12 mouse cellular contexts compared by ENCODE assay signal in genomic region chr11:113676847-113677246, GRCm38 (mm10). TPM values are rescaled to one million over a fixed set of nuclear protein-coding genes. Genes with fewer than 3 reads are reported as not detected.
"Had no signal": no experiment of that assay in that cellular context is flagged by ENCODE, and none has a peak within 500 bp of the region (broad histone marks: within the 10 kb centered on the region; RNA-seq: fewer than 3 reads in every experiment).

No protein-coding gene starts in this region.

- ATAC-seq: lung, postnatal 0 days; midbrain, embryonic 13.5 days had no signal

- H3K27ac ChIP-seq: left cerebral cortex, adult 2 months; liver, embryonic 14.5 days; midbrain, embryonic 13.5 days; stomach, postnatal 0 days had no signal

- DNase-seq: kidney, postnatal 25 days; lung, adult 2 months; lung, postnatal 36 days; right cerebral cortex, postnatal 14 days; thymus, postnatal 4 days had no signal

- H3K9me3 ChIP-seq: midbrain, embryonic 13.5 days had no signal

- H3K27me3 ChIP-seq: midbrain, embryonic 13.5 days had no signal

- H3K4me2 ChIP-seq: midbrain, embryonic 13.5 days had no signal

- H3K9ac ChIP-seq: liver, embryonic 14.5 days; midbrain, embryonic 13.5 days had no signal

- H3K4me3 ChIP-seq: left cerebral cortex, adult 2 months; midbrain, embryonic 13.5 days had no signal

RNA-seq across cellular contexts. Expression of gene Cpsf4l, which starts 33.0 kb away (rescaled TPM):
- total RNA-seq: left cerebral cortex, adult 2 months; megakaryocyte progenitor cell, adult 5-6 weeks had no signal
- polyA plus RNA-seq: lung, adult 2 months; small intestine, adult 2 months had no signal
